Mouse (Mus musculus): ENCODE data around the gene Skor1. TPM values are rescaled to one million over a fixed set of nuclear protein-coding genes. Genes with fewer than 3 reads are reported as not detected.

Gene Skor1
- polyA plus RNA-seq, 1 experiment: 0.04 TPM

GRCm38 (mm10) chr9:63099344-63099743 is 49.4 kb downstream of the Skor1 start:
- Histone ChIP-seq H3K4me3 (ENCODE audit: control insufficient read depth, insufficient read depth, low read length) (no peak overlapping the region), H3K27me3 (ENCODE audit: control insufficient read depth, insufficient read depth, low read length) (no peaks in the 10 kb centered on the region), H3K4me1 (replicated peaks; ENCODE audit: control insufficient read depth, insufficient read depth, low read length) (no peaks in the 10 kb centered on the region), H3K27ac (ENCODE audit: control insufficient read depth, insufficient read depth, low read length) (no peak overlapping the region), H3K36me3 (ENCODE audit: control insufficient read depth, insufficient read depth, low read length) (no peaks in the 10 kb centered on the region)
- TF ChIP-seq POLR2A (IDR thresholded peaks at IDR 0.05; ENCODE audit: control insufficient read depth, extremely low read depth, insufficient read depth, low read length, poor library complexity) (no peak), CTCF (IDR thresholded peaks at IDR 0.05; ENCODE audit: borderline replicate concordance, control insufficient read depth, extremely low read depth, insufficient read depth, low read length, poor library complexity) (no peak)
- no peak for DNase-seq
- 96% methylated on average over 4 of the region's 4 CpGs for WGBS

- DNase-seq: no peak
- no peak overlapping the region for H3K27ac ChIP-seq (ENCODE audit: control insufficient read depth, insufficient read depth, low read length)
- H3K4me1 ChIP-seq (replicated peaks; ENCODE audit: control insufficient read depth, insufficient read depth, low read length): no peaks in the 10 kb centered on the region
- no peak overlapping the region for H3K4me3 ChIP-seq (ENCODE audit: control insufficient read depth, insufficient read depth, low read length)
- TF ChIP-seq POLR2A (IDR thresholded peaks at IDR 0.05; ENCODE audit: control insufficient read depth, extremely low read depth, insufficient read depth, low read length, poor library complexity) (no peak), CTCF (IDR thresholded peaks at IDR 0.05; ENCODE audit: borderline replicate concordance, control insufficient read depth, extremely low read depth, insufficient read depth, low read length, poor library complexity) (no peak)
- H3K27me3 ChIP-seq (ENCODE audit: control insufficient read depth, insufficient read depth, low read length): no peaks in the 10 kb centered on the region
- 95% methylated on average over 4 of the region's 4 CpGs for WGBS
- no peaks in the 10 kb centered on the region for H3K36me3 ChIP-seq (ENCODE audit: control insufficient read depth, insufficient read depth, low read length)
These were observed 49.9 kb downstream of the Skor1 start for GRCm38 (mm10) chr9:63098887-63099286.

- H3K4me3 ChIP-seq (ENCODE audit: control insufficient read depth, insufficient read depth, low read length): no peak overlapping the region
- H3K4me1 ChIP-seq (replicated peaks; ENCODE audit: control insufficient read depth, insufficient read depth, low read length): no peaks in the 10 kb centered on the region
- WGBS: 95% methylated on average over 1 of the region's 1 CpGs
- H3K27ac ChIP-seq (ENCODE audit: control insufficient read depth, insufficient read depth, low read length): no peak overlapping the region
- TF ChIP-seq POLR2A (IDR thresholded peaks at IDR 0.05; ENCODE audit: control insufficient read depth, extremely low read depth, insufficient read depth, low read length, poor library complexity) (no peak), CTCF (IDR thresholded peaks at IDR 0.05; ENCODE audit: borderline replicate concordance, control insufficient read depth, extremely low read depth, insufficient read depth, low read length, poor library complexity) (no peak)
- no peaks in the 10 kb centered on the region for H3K36me3 ChIP-seq (ENCODE audit: control insufficient read depth, insufficient read depth, low read length)
- DNase-seq: no peak
- no peaks in the 10 kb centered on the region for H3K27me3 ChIP-seq (ENCODE audit: control insufficient read depth, insufficient read depth, low read length)
These were observed 51.6 kb downstream of the Skor1 start for GRCm38 (mm10) chr9:63097204-63097603.

- 79% methylated on average over 1 of the region's 1 CpGs for WGBS
- Histone ChIP-seq H3K4me1 (replicated peaks; ENCODE audit: control insufficient read depth, insufficient read depth, low read length) (no peaks in the 10 kb centered on the region; the same call in 1 of the 2 replicates), H3K27ac (ENCODE audit: control insufficient read depth, insufficient read depth, low read length) (no peak overlapping the region), H3K4me3 (ENCODE audit: control insufficient read depth, insufficient read depth, low read length) (no peak overlapping the region), H3K36me3 (ENCODE audit: control insufficient read depth, insufficient read depth, low read length) (no peaks in the 10 kb centered on the region), H3K27me3 (ENCODE audit: control insufficient read depth, insufficient read depth, low read length) (no peaks in the 10 kb centered on the region)
- no peak for DNase-seq
- TF ChIP-seq POLR2A (IDR thresholded peaks at IDR 0.05; ENCODE audit: control insufficient read depth, extremely low read depth, insufficient read depth, low read length, poor library complexity) (no peak), CTCF (IDR thresholded peaks at IDR 0.05; ENCODE audit: borderline replicate concordance, control insufficient read depth, extremely low read depth, insufficient read depth, low read length, poor library complexity) (no peak)
These were observed 54.7 kb downstream of the Skor1 start for GRCm38 (mm10) chr9:63094030-63094429.

- TF ChIP-seq POLR2A (IDR thresholded peaks at IDR 0.05; ENCODE audit: control insufficient read depth, extremely low read depth, insufficient read depth, low read length, poor library complexity) (no peak), CTCF (IDR thresholded peaks at IDR 0.05; ENCODE audit: borderline replicate concordance, control insufficient read depth, extremely low read depth, insufficient read depth, low read length, poor library complexity) (no peak)
- WGBS: 47% methylated on average over 6 of the region's 6 CpGs
These were observed 56.2 kb downstream of the Skor1 start for GRCm38 (mm10) chr9:63092567-63092966.

GRCm38 (mm10) chr9:63091971-63092528 is 56.7 kb downstream of the Skor1 start:
- H3K4me3 ChIP-seq (ENCODE audit: control insufficient read depth, insufficient read depth, low read length): no peak overlapping the region; the same call in 1 of the 2 replicates
- no peaks in the 10 kb centered on the region for H3K27me3 ChIP-seq (ENCODE audit: control insufficient read depth, insufficient read depth, low read length)
- 14% methylated on average over 13 of the region's 13 CpGs for WGBS
- peaks cover 3% of the 10 kb centered on the region for H3K4me1 ChIP-seq (replicated peaks; ENCODE audit: control insufficient read depth, insufficient read depth, low read length)
- no peaks in the 10 kb centered on the region for H3K36me3 ChIP-seq (ENCODE audit: control insufficient read depth, insufficient read depth, low read length)
- no peak for DNase-seq
- TF ChIP-seq CTCF (IDR thresholded peaks at IDR 0.05; ENCODE audit: borderline replicate concordance, control insufficient read depth, extremely low read depth, insufficient read depth, low read length, poor library complexity): no peak
- TF ChIP-seq POLR2A (IDR thresholded peaks at IDR 0.05; ENCODE audit: control insufficient read depth, extremely low read depth, insufficient read depth, low read length, poor library complexity): no peak
- no peak overlapping the region for H3K27ac ChIP-seq (ENCODE audit: control insufficient read depth, insufficient read depth, low read length)

More at GRCm38 (mm10) chr9:63092567-63092966, 56.2 kb downstream of the Skor1 start:
- no peak overlapping the region for H3K27ac ChIP-seq (ENCODE audit: control insufficient read depth, insufficient read depth, low read length)
- H3K4me3 ChIP-seq (ENCODE audit: control insufficient read depth, insufficient read depth, low read length): no peak overlapping the region
- H3K36me3 ChIP-seq (ENCODE audit: control insufficient read depth, insufficient read depth, low read length): no peaks in the 10 kb centered on the region
- H3K27me3 ChIP-seq (ENCODE audit: control insufficient read depth, insufficient read depth, low read length): no peaks in the 10 kb centered on the region
- DNase-seq: no peak
- peaks cover 3% of the 10 kb centered on the region for H3K4me1 ChIP-seq (replicated peaks; ENCODE audit: control insufficient read depth, insufficient read depth, low read length)
